Mouse (Mus musculus) MEL (cell line): ENCODE data around the gene Shmt2. TPM values are rescaled to one million over a fixed set of nuclear protein-coding genes. Genes with fewer than 3 reads are reported as not detected.
A peak's percentile ranks its signal among the peaks of the same experiment; 100 is the strongest.

Source experiments
- DNase-seq: peaks from one replicate; pipeline ENCODE4 v3.0.0; 2011; ENCODE audit warnings: low read depth, low spot score
- H3K27ac ChIP-seq: 2 replicates; pipeline ENCODE4 v1.5.1; 2012; ENCODE audit warnings: low read depth, mild to moderate bottlenecking, control low read depth, low read length, moderate library complexity; ENCODE audit not compliant: control insufficient read depth
- H3K27me3 ChIP-seq, 2 experiments: fragments of 150-350 bp in 1 of 2; sonication (generic) in 1 of 2; 2 replicates each; pipeline ENCODE4 v1.6.1; 2012; ENCODE audit warnings: low read length in 2 of 2, mild to moderate bottlenecking in 2 of 2, improper control_type of control experiment in 1 of 2, moderate library complexity in 1 of 2; ENCODE audit not compliant: insufficient read depth in 2 of 2, control insufficient read depth in 1 of 2
- H3K36me3 ChIP-seq, 2 experiments: 2 replicates each; pipeline ENCODE4 v1.6.1; 2012 to 2014; ENCODE audit warnings: low read length in 2 of 2, improper control_type of control experiment in 1 of 2, inconsistent platforms in 1 of 2, mild to moderate bottlenecking in 1 of 2; ENCODE audit not compliant: insufficient read depth in 2 of 2, control insufficient read depth in 1 of 2
- H3K4me1 ChIP-seq, 2 experiments: fragments of 150-350 bp in 1 of 2; sonication (generic) in 1 of 2; 2 replicates each; pipeline ENCODE4 v1.6.1; 2012; ENCODE audit warnings: low read length in 2 of 2, improper control_type of control experiment in 1 of 2, mild to moderate bottlenecking in 1 of 2; ENCODE audit not compliant: insufficient read depth in 2 of 2, control insufficient read depth in 1 of 2
- H3K4me3 ChIP-seq, 2 experiments: fragments of 150-350 bp in 1 of 2; sonication (generic) in 1 of 2; 2 replicates each; pipeline ENCODE4 v1.5.1; 2012; ENCODE audit warnings: low read depth in 2 of 2, low read length in 2 of 2, mild to moderate bottlenecking in 2 of 2, moderate library complexity in 2 of 2, control low read depth in 1 of 2, improper control_type of control experiment in 1 of 2; ENCODE audit not compliant: control insufficient read depth in 1 of 2, insufficient read depth in 1 of 2
- H3K79me2 ChIP-seq: 2 replicates; pipeline ENCODE4 v1.6.1; 2012; ENCODE audit warnings: mild to moderate bottlenecking, low read length, moderate library complexity; ENCODE audit not compliant: control insufficient read depth, poor library complexity, insufficient read depth
- H3K9ac ChIP-seq: 2 replicates; pipeline ENCODE4 v1.6.1; 2012; ENCODE audit warnings: low read depth, mild to moderate bottlenecking, control low read depth, low read length, moderate library complexity; ENCODE audit not compliant: control insufficient read depth, poor library complexity, severe bottlenecking
- H3K9me3 ChIP-seq: fragments of 150-350 bp; sonication (generic); replicated peaks from 2 replicates; pipeline ENCODE4 v1.6.1; 2012; ENCODE audit warnings: mild to moderate bottlenecking, low read length, improper control_type of control experiment, moderate library complexity; ENCODE audit not compliant: insufficient read depth
- CHD1 ChIP-seq: IDR thresholded peaks from 2 replicates; pipeline ENCODE4 v1.6.1; 2012; ENCODE audit warnings: low read depth, mild to moderate bottlenecking, inconsistent platforms, low read length, improper control_type of control experiment
- CTCF ChIP-seq, 3 experiments: IDR thresholded peaks in 2 of 3; conservative IDR thresholded peaks in 1 of 3; 2 replicates each; pipeline ENCODE4 v1.5.1; 2011 to 2012; ENCODE audit warnings: low read length in 3 of 3, low read depth in 2 of 3, mild to moderate bottlenecking in 2 of 3, improper control_type of control experiment in 1 of 3, inconsistent platforms in 1 of 3, mixed read lengths in 1 of 3, moderate library complexity in 1 of 3; ENCODE audit not compliant: control insufficient read depth in 1 of 3, insufficient read depth in 1 of 3, poor library complexity in 1 of 3, severe bottlenecking in 1 of 3
- ETS1 ChIP-seq: IDR thresholded peaks from 2 replicates; pipeline ENCODE4 v1.6.1; 2012; ENCODE audit warnings: low read depth, mild to moderate bottlenecking, inconsistent platforms, low read length, improper control_type of control experiment, moderate library complexity
- GABPA ChIP-seq: IDR thresholded peaks from 2 replicates; pipeline ENCODE4 v1.6.1; 2012; ENCODE audit warnings: low read depth, mild to moderate bottlenecking, inconsistent platforms, low read length, improper control_type of control experiment, moderate library complexity
- HCFC1 ChIP-seq: IDR thresholded peaks from 2 replicates; pipeline ENCODE4 v1.6.1; 2012; ENCODE audit warnings: low read depth, mild to moderate bottlenecking, inconsistent platforms, low read length, improper control_type of control experiment, moderate library complexity
- JUND ChIP-seq: IDR thresholded peaks from 2 replicates; pipeline ENCODE4 v1.6.1; 2011; ENCODE audit warnings: low read depth, mild to moderate bottlenecking, improper control_type of control experiment, low read length
- MAFK ChIP-seq: IDR thresholded peaks from 2 replicates; pipeline ENCODE4 v1.6.1; 2011; ENCODE audit warnings: low read depth, mild to moderate bottlenecking, low read length, improper control_type of control experiment, borderline replicate concordance
- MEF2A ChIP-seq: IDR thresholded peaks from 2 replicates; pipeline ENCODE4 v1.6.1; 2014; ENCODE audit warnings: low read depth, mild to moderate bottlenecking, inconsistent platforms, low read length, improper control_type of control experiment; ENCODE audit not compliant: poor library complexity, insufficient replicate concordance, severe bottlenecking; ENCODE audit errors: extremely low read depth
- MXI1 ChIP-seq: IDR thresholded peaks from 2 replicates; pipeline ENCODE4 v1.6.1; 2011; ENCODE audit warnings: mild to moderate bottlenecking, low read depth, low read length, improper control_type of control experiment
- MYC ChIP-seq: IDR thresholded peaks from 2 replicates; pipeline ENCODE4 v1.6.1; 2011; ENCODE audit warnings: low read depth, mild to moderate bottlenecking, low read length, improper control_type of control experiment, moderate library complexity
- NELFE ChIP-seq: IDR thresholded peaks from 2 replicates; pipeline ENCODE4 v1.6.1; 2011; ENCODE audit warnings: low read depth, low read length, improper control_type of control experiment
- NRF1 ChIP-seq: IDR thresholded peaks from 2 replicates; pipeline ENCODE4 v1.6.1; 2014; ENCODE audit warnings: low read depth, mild to moderate bottlenecking, inconsistent platforms, low read length, improper control_type of control experiment, moderate library complexity; ENCODE audit not compliant: poor library complexity, insufficient read depth, severe bottlenecking
- POLR2AphosphoS2 ChIP-seq: IDR thresholded peaks from 2 replicates; pipeline ENCODE4 v1.6.1; 2011; ENCODE audit warnings: low read length, improper control_type of control experiment
- POLR2AphosphoS5 ChIP-seq: IDR thresholded peaks from 2 replicates; pipeline ENCODE4 v1.6.1; 2012; ENCODE audit warnings: low read depth, borderline replicate concordance, mild to moderate bottlenecking, inconsistent platforms, low read length, moderate library complexity, mixed read lengths
- RAD21 ChIP-seq: IDR thresholded peaks from 2 replicates; pipeline ENCODE4 v1.6.1; 2011; ENCODE audit warnings: mild to moderate bottlenecking, low read depth, low read length, improper control_type of control experiment
- RCOR1 ChIP-seq: IDR thresholded peaks from 2 replicates; pipeline ENCODE4 v1.6.1; 2012; ENCODE audit warnings: low read depth, mild to moderate bottlenecking, inconsistent platforms, low read length, improper control_type of control experiment
- SMC3 ChIP-seq: IDR thresholded peaks from 2 replicates; pipeline ENCODE4 v1.6.1; 2011; ENCODE audit warnings: low read depth, low read length, improper control_type of control experiment
- TAL1 ChIP-seq: IDR thresholded peaks from 2 replicates; pipeline ENCODE4 v1.6.1; 2012; ENCODE audit warnings: mild to moderate bottlenecking, inconsistent platforms, low read length, moderate library complexity, mixed read lengths
- UBTF ChIP-seq: IDR thresholded peaks from 2 replicates; pipeline ENCODE4 v1.6.1; 2012; ENCODE audit warnings: low read depth, mild to moderate bottlenecking, inconsistent platforms, low read length, improper control_type of control experiment, moderate library complexity, borderline replicate concordance; ENCODE audit not compliant: insufficient read depth
- USF1 ChIP-seq: IDR thresholded peaks from 2 replicates; pipeline ENCODE4 v1.6.1; 2014; ENCODE audit warnings: low read depth, mild to moderate bottlenecking, inconsistent platforms, low read length, improper control_type of control experiment, moderate library complexity
- USF2 ChIP-seq, 2 experiments: IDR thresholded peaks; 2 replicates each; pipeline ENCODE4 v1.6.1; 2011 to 2012; ENCODE audit warnings: improper control_type of control experiment in 2 of 2, low read length in 2 of 2, borderline replicate concordance in 1 of 2, inconsistent platforms in 1 of 2, low read depth in 1 of 2, mild to moderate bottlenecking in 1 of 2; ENCODE audit not compliant: insufficient read depth in 1 of 2
- ZC3H11A ChIP-seq: IDR thresholded peaks from 2 replicates; pipeline ENCODE4 v1.6.1; 2012; ENCODE audit warnings: low read depth, mild to moderate bottlenecking, inconsistent platforms, low read length, improper control_type of control experiment
- ZNF384 ChIP-seq: IDR thresholded peaks from 2 replicates; pipeline ENCODE4 v1.6.1; 2012; ENCODE audit warnings: low read depth, mild to moderate bottlenecking, inconsistent platforms, low read length, improper control_type of control experiment
- polyA plus RNA-seq, 2 experiments: library from polyadenylated mRNA; stranded (reverse) in 1 of 2; unstranded in 1 of 2; fragments of >175 nt in 1 of 2; fragments of >200 nt in 1 of 2; gene quantifications; 2 replicates each; pipeline versions ENCODE4 v1.2.1 to v1.2.4; 2012; ENCODE audit warnings: low replicate concordance in 2 of 2, low read depth in 1 of 2; ENCODE audit not compliant: insufficient read length in 2 of 2, insufficient read depth in 1 of 2, missing spikeins in 1 of 2
- total RNA-seq: library from RNA; depleted of rRNA; stranded (reverse); fragments of 300-350 nt; gene quantifications from 2 replicates; pipeline ENCODE4 v1.2.3, GENCODE M21; 2012

Shmt2 gene
- total and polyA plus RNA-seq, 3 experiments: 242 to 582 (median 263) TPM

DNA sequence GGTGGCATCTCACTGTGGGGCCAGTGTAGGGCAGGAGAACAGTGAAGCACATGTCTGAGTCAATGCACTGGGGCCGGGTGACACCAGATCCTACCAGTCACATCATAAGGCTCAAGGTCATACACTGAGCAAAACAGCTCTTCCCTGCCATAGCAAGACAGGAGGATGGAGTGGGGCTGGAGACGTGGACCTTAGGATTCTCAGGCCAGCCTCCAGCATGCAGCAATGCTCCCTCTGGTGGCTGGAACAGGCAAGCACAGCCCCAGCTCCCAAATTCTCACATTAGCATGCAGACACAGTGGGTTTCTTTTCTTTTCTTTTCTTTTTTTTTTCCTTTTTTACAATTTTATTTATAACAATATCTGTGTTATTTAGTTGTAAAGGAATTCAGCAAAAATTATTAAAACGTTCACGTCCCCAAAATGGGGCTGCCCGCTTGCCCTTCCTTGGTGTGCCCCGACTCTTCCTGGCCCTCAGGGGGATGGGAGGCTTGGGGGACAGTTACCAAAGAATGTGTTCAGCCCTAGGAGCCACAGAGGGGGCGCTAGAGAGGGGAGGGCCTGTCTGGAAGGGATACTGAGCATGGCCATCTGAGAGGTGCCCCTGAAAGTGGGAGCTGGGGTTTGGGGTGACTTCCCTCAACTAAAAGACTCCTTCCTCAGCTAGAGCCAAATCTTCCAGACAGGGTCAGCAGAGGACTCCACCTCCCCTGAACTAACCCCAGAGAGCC is 15.8 kb upstream of the Shmt2 start (continued):
- no peak for TF ChIP-seq GABPA
- no peak for TF ChIP-seq POLR2AphosphoS5
- TF ChIP-seq RAD21: peak; percentile 71
- TF ChIP-seq CHD1: no peak
- TF ChIP-seq UBTF: no peak
- no peak for TF ChIP-seq USF1
- TF ChIP-seq TAL1: no peak
- TF ChIP-seq USF2 (IDR thresholded peaks at IDR 0.05; ENCODE audit: borderline replicate concordance in 1 of 2, insufficient read depth in 1 of 2, low read depth in 1 of 2, low read length in 2 of 2): no peak
- no peak for TF ChIP-seq MXI1
- TF ChIP-seq NRF1: no peak
- peak; percentile 93 to 96 (median 96) for TF ChIP-seq CTCF (IDR thresholded peaks at IDR 0.05 in 2 of 3, conservative IDR thresholded peaks at IDR 0.05 in 1 of 3; ENCODE audit: control insufficient read depth in 1 of 3, insufficient read depth in 1 of 3, low read depth in 2 of 3, low read length in 3 of 3, poor library complexity in 1 of 3, severe bottlenecking in 1 of 3)
- no peak for TF ChIP-seq MAFK
- peak; percentile 64; the same call in 1 of the 2 replicates for TF ChIP-seq MYC

DNA sequence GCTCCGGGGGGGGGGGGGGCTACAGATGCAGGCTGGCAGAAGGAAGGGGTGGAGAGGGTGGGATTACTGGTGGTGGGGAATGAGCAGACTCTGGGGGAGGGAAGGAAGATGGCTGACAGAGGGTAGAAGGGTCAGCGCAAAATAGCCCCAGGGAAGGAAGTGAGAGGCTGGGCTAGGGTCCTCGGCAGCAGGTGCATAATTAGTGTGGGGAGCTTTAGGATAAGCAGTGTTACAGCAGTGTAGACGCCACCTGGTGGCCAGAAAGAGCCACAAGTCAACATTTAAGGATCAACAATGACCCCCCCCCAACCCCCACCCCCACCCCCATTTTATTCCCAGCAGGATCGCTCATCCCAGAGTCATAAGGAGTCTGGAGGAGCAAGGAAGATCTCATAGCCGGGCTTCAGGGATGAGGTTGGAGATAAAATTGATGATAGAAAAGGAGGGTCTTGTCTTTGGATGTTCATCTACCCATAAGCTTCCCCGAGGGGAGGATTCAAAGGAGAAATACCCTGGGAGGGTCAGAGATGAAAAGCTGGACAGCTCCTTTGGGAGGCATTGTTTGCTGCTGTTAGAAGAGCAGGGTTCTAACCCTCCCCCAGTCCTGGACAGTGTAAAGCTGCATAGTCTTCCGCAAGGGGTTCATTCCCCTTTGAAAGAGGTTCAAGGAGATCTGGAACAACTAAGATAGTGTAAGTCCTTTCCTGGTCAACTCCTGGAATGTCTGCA is 14.5 kb upstream of the Shmt2 start:
- H3K4me1 ChIP-seq: peaks cover 0 to 13% of the 10 kb centered on the region in 2 experiments; a peak in 2 of 4 replicates

More for the DNA sequence above, 14.5 kb upstream of the Shmt2 start:
- Histone ChIP-seq H3K9ac (no peak overlapping the region), H3K36me3 (no peaks in the 10 kb centered on the region), H3K4me3 (no peak overlapping the region), H3K79me2 (no peaks in the 10 kb centered on the region), H3K9me3 (no peaks in the 10 kb centered on the region), H3K27ac (no peak overlapping the region), H3K27me3 (peaks cover 8 to 18% of the 10 kb centered on the region in 2 experiments)
- TF ChIP-seq RCOR1 (no peak), JUND (no peak), ZC3H11A (peak; percentile 32), RAD21 (peak; percentile 34), MEF2A (no peak), ZNF384 (no peak), SMC3 (peak; percentile 75), POLR2AphosphoS2 (no peak), USF1 (no peak), NRF1 (no peak), ETS1 (no peak), NELFE (no peak), CHD1 (no peak), HCFC1 (no peak), CTCF (IDR thresholded peaks at IDR 0.05 in 2 of 3, conservative IDR thresholded peaks at IDR 0.05 in 1 of 3; ENCODE audit: control insufficient read depth in 1 of 3, insufficient read depth in 1 of 3, low read depth in 2 of 3, low read length in 3 of 3, poor library complexity in 1 of 3, severe bottlenecking in 1 of 3) (peak in 2 of 3 experiments; percentile 61 to 71; a peak in 5 of 6 replicates)
- peak; percentile 58 for DNase-seq
